Mouse (Mus musculus) kidney, adult 2 months (tissue): ENCODE data around the gene Psapl1.

Source experiments
- CTCF ChIP-seq: fragments of 200-500 bp; conservative IDR thresholded peaks from 2 replicates; pipeline ENCODE4 v1.5.1; 2011; ENCODE audit warnings: low read depth, mild to moderate bottlenecking, control low read depth, low read length, moderate library complexity, mixed read lengths; ENCODE audit not compliant: insufficient read depth, insufficient read length
- POLR2A ChIP-seq: fragments of 200-500 bp; IDR thresholded peaks from one replicate; pipeline ENCODE4 v1.6.1; 2011; ENCODE audit warnings: low read depth, low read length, control low read depth

DNA sequence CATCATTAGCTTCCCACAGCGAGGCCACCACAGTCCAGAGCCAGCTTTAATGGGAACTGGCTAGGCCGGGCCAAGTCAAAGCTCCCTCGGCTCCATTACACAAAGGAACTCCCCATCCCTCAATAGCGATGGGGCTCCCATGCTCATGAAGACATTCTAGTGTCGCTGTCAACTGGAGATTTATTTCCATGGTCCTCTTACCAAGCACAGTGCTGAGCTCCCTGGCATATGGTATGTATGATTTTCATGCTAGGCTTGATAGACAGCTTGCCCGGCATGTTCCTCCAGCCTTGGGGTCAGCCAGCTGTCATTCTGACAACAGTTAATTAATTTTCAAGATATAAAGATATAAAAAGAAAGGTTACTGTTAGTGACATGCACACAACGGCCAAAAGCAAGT lies 21.5 kb upstream of the Psapl1 start:
- TF ChIP-seq CTCF, result no peak
- no peak for TF ChIP-seq POLR2A
